Mouse (Mus musculus) CH12.LX (cell line): ENCODE measurements around the gene Trim43a.

Experiments
- BHLHE40 ChIP-seq: IDR thresholded peaks from 2 replicates; pipeline ENCODE4 v1.6.1; 2011; ENCODE audit warnings: mild to moderate bottlenecking, low read depth, low read length, improper control_type of control experiment
- CTCF ChIP-seq, 2 experiments: IDR thresholded peaks in 1 of 2; conservative IDR thresholded peaks in 1 of 2; 2 replicates each; pipeline ENCODE4 v1.5.1; 2011 to 2012; ENCODE audit warnings: low read depth in 2 of 2, low read length in 2 of 2, improper control_type of control experiment in 1 of 2, inconsistent platforms in 1 of 2, mild to moderate bottlenecking in 1 of 2, moderate library complexity in 1 of 2
- EP300 ChIP-seq: IDR thresholded peaks from 2 replicates; pipeline ENCODE4 v1.6.1; 2011; ENCODE audit warnings: low read length, improper control_type of control experiment
- HCFC1 ChIP-seq: IDR thresholded peaks from 2 replicates; pipeline ENCODE4 v1.6.1; 2012; ENCODE audit warnings: low read depth, mild to moderate bottlenecking, inconsistent platforms, low read length, improper control_type of control experiment
- JUN ChIP-seq: IDR thresholded peaks from 2 replicates; pipeline ENCODE4 v1.6.1; 2011; ENCODE audit warnings: low read depth, mild to moderate bottlenecking, low read length, improper control_type of control experiment, moderate library complexity; ENCODE audit not compliant: insufficient read depth
- NELFE ChIP-seq: IDR thresholded peaks from 2 replicates; pipeline ENCODE4 v1.6.1; 2011; ENCODE audit warnings: low read depth, low read length, improper control_type of control experiment
- POLR2A ChIP-seq: IDR thresholded peaks from 2 replicates; pipeline ENCODE4 v1.6.1; 2011; ENCODE audit warnings: low read depth, mild to moderate bottlenecking, improper control_type of control experiment, low read length
- RCOR1 ChIP-seq: conservative IDR thresholded peaks from 2 replicates; pipeline ENCODE4 v1.6.1; 2012; ENCODE audit warnings: low read depth, mild to moderate bottlenecking, inconsistent platforms, low read length, improper control_type of control experiment
- USF1 ChIP-seq: IDR thresholded peaks from 2 replicates; pipeline ENCODE4 v1.6.1; 2014; ENCODE audit warnings: low read depth, mild to moderate bottlenecking, inconsistent platforms, low read length, improper control_type of control experiment
- ZC3H11A ChIP-seq: IDR thresholded peaks from 2 replicates; pipeline ENCODE4 v1.6.1; 2012; ENCODE audit warnings: low read depth, mild to moderate bottlenecking, inconsistent platforms, low read length, improper control_type of control experiment

GRCm38 (mm10) chr9:88546657-88547056 lies 34.0 kb upstream of the Trim43a start:
- TF ChIP-seq USF1: no peak
- no peak for TF ChIP-seq BHLHE40
- no peak for TF ChIP-seq EP300
- no peak for TF ChIP-seq ZC3H11A
- no peak for TF ChIP-seq POLR2A
- no peak for TF ChIP-seq CTCF (conservative IDR thresholded peaks at IDR 0.05 in 1 of 2, IDR thresholded peaks at IDR 0.05 in 1 of 2; ENCODE audit: low read depth in 2 of 2, low read length in 2 of 2)
- no peak for TF ChIP-seq HCFC1
- no peak for TF ChIP-seq RCOR1
- no peak for TF ChIP-seq JUN
- TF ChIP-seq NELFE: no peak
